Mouse (Mus musculus) C2C12 (cell line): ENCODE data around the gene Cep95. TPM values are rescaled to one million over a fixed set of nuclear protein-coding genes. Genes with fewer than 3 reads are reported as not detected.

Experiments
- H3K27me3 ChIP-seq: one replicate; pipeline ENCODE4 v1.6.1; 2011; ENCODE audit not compliant: control insufficient read depth, insufficient read depth, insufficient read length
- H3K36me3 ChIP-seq: one replicate; pipeline ENCODE4 v1.6.1; 2011; ENCODE audit not compliant: control insufficient read depth, insufficient read depth
- H3K4me3 ChIP-seq: one replicate; pipeline ENCODE4 v1.5.1; 2011; ENCODE audit warnings: mild to moderate bottlenecking, control low read depth; ENCODE audit not compliant: poor library complexity, insufficient read depth, severe bottlenecking
- H3K79me2 ChIP-seq: one replicate; pipeline ENCODE4 v1.6.1; 2011; ENCODE audit not compliant: control insufficient read depth, insufficient read depth
- H3K79me3 ChIP-seq: one replicate; pipeline ENCODE4 v1.6.1; 2011; ENCODE audit warnings: low read depth, control low read depth
- H3ac ChIP-seq: one replicate; pipeline ENCODE3; 2011; ENCODE audit warnings: low read depth; ENCODE audit not compliant: control insufficient read depth, insufficient read length
- CEBPB ChIP-seq: IDR thresholded peaks from one replicate; pipeline ENCODE4 v1.6.1; 2011; ENCODE audit warnings: low read depth, mild to moderate bottlenecking, control low read depth, moderate library complexity
- CTCF ChIP-seq: IDR thresholded peaks from one replicate; pipeline ENCODE4 v1.5.1; 2011; ENCODE audit not compliant: control insufficient read depth, insufficient read depth, insufficient read length
- FOSL1 ChIP-seq: IDR thresholded peaks from one replicate; pipeline ENCODE4 v1.8.0; 2011; ENCODE audit warnings: mild to moderate bottlenecking, low read length; ENCODE audit not compliant: poor library complexity, insufficient read depth, severe bottlenecking
- MAX ChIP-seq: IDR thresholded peaks from one replicate; pipeline ENCODE4 v1.6.1; 2011; ENCODE audit warnings: mild to moderate bottlenecking, control low read depth
- MYOD1 ChIP-seq: IDR thresholded peaks from one replicate; pipeline ENCODE4 v1.6.1; 2011; ENCODE audit warnings: low read depth; ENCODE audit not compliant: control insufficient read depth, insufficient read length
- MYOG ChIP-seq: IDR thresholded peaks from one replicate; pipeline ENCODE4 v1.6.1; 2011; ENCODE audit not compliant: control insufficient read depth, insufficient read length; ENCODE audit errors: extremely low read depth
- USF1 ChIP-seq: IDR thresholded peaks from one replicate; pipeline ENCODE4 v1.6.1; 2011; ENCODE audit warnings: low read depth, mild to moderate bottlenecking, control low read depth, moderate library complexity
- polyA plus RNA-seq: library from polyadenylated mRNA; unstranded; fragments of >200 nt; fragmentation: generic; extraction: Trizol; gene quantifications from one replicate; pipeline ENCODE4 v1.2.1, GENCODE M21; 2012; ENCODE audit warnings: missing spikeins

Gene Cep95
- polyA plus RNA-seq, 1 experiment = 3.5 TPM

GRCm38 (mm10) chr11:106750121-106750751 is 38.8 kb upstream of the Cep95 start, which contains the start of gene Pecam1:
TSS of gene Pecam1 (minus strand) at chr11:106750628.
- TF ChIP-seq MYOD1 (no peak), CEBPB (no peak), FOSL1 (no peak), USF1 (no peak)
- Histone ChIP-seq H3K27me3 (no peaks in the 10 kb centered on the region), H3K4me3 (peak within 1 kb of the TSS; percentile 7), H3K36me3 (no peaks in the 10 kb centered on the region), H3ac (peak within 1 kb of the TSS; percentile 31), H3K79me2 (no peaks in the 10 kb centered on the region), H3K79me3 (no peaks in the 10 kb centered on the region)

GRCm38 (mm10) chr11:106751039-106752018 is 37.7 kb upstream of the Cep95 start, which contains the start of gene Milr1:
TSS of gene Milr1 (plus strand) at chr11:106751226.
- H3K79me2 ChIP-seq = no peaks in the 10 kb centered on the region
- H3K27me3 ChIP-seq = no peaks in the 10 kb centered on the region
- H3K4me3 ChIP-seq = peak within 1 kb of the TSS; percentile 7
- no peaks in the 10 kb centered on the region for H3K79me3 ChIP-seq
- no peaks in the 10 kb centered on the region for H3K36me3 ChIP-seq
- TF ChIP-seq FOSL1 (no peak), MYOD1 (peak; percentile 94)
- H3ac ChIP-seq = peak within 1 kb of the TSS; percentile 32

GRCm38 (mm10) chr11:106752103-106752502 is 36.9 kb upstream of the Cep95 start:
- Histone ChIP-seq H3ac (peak overlapping the region; percentile 47), H3K27me3 (no peaks in the 10 kb centered on the region), H3K79me3 (no peaks in the 10 kb centered on the region), H3K36me3 (no peaks in the 10 kb centered on the region), H3K79me2 (no peaks in the 10 kb centered on the region), H3K4me3 (no peak overlapping the region)
- TF ChIP-seq MYOD1 = no peak

- H3ac ChIP-seq = no peak overlapping the region
- no peaks in the 10 kb centered on the region for H3K36me3 ChIP-seq
- H3K79me2 ChIP-seq = no peaks in the 10 kb centered on the region
- no peak overlapping the region for H3K4me3 ChIP-seq
- no peaks in the 10 kb centered on the region for H3K27me3 ChIP-seq
- no peak for TF ChIP-seq FOSL1
- TF ChIP-seq MYOG = no peak
- no peak for TF ChIP-seq CEBPB
- no peak for TF ChIP-seq MYOD1
- TF ChIP-seq CTCF = no peak
- TF ChIP-seq MAX = no peak
- no peak for TF ChIP-seq USF1
- H3K79me3 ChIP-seq = no peaks in the 10 kb centered on the region
These were observed 35.7 kb upstream of the Cep95 start for GRCm38 (mm10) chr11:106753314-106753713.

- Histone ChIP-seq H3ac (no peak overlapping the region), H3K27me3 (no peaks in the 10 kb centered on the region), H3K79me3 (no peaks in the 10 kb centered on the region), H3K79me2 (no peaks in the 10 kb centered on the region), H3K36me3 (no peaks in the 10 kb centered on the region), H3K4me3 (no peak overlapping the region)
- TF ChIP-seq MAX (no peak), CTCF (no peak), CEBPB (no peak), MYOD1 (no peak), USF1 (no peak), MYOG (no peak), FOSL1 (no peak)
These were observed 33.5 kb upstream of the Cep95 start for GRCm38 (mm10) chr11:106755583-106755982.

- H3K79me3 ChIP-seq = no peaks in the 10 kb centered on the region
- TF ChIP-seq CEBPB = no peak
- TF ChIP-seq USF1 = no peak
- no peak for TF ChIP-seq MAX
- TF ChIP-seq FOSL1 = no peak
- TF ChIP-seq CTCF = no peak
- no peak for TF ChIP-seq MYOD1
- no peak for TF ChIP-seq MYOG
- no peaks in the 10 kb centered on the region for H3K27me3 ChIP-seq
- H3K36me3 ChIP-seq = no peaks in the 10 kb centered on the region
- H3K4me3 ChIP-seq = no peak overlapping the region
- no peak overlapping the region for H3ac ChIP-seq
- no peaks in the 10 kb centered on the region for H3K79me2 ChIP-seq
These were observed 30.0 kb upstream of the Cep95 start for GRCm38 (mm10) chr11:106759028-106759427.
